Mouse (Mus musculus) A20 (cell line): ENCODE results near the gene B2m.
"Not testable (repeated sequence)": the region's sequence is repeated elsewhere in the genome, so short reads cannot be mapped to it uniquely, and the experiment has no call there.

Experiments
- DNase-seq: peaks from one replicate; pipeline ENCODE4 v3.0.0-alpha.2; 2011; ENCODE audit warnings: low read depth, low spot score

B2m gene

DNA sequence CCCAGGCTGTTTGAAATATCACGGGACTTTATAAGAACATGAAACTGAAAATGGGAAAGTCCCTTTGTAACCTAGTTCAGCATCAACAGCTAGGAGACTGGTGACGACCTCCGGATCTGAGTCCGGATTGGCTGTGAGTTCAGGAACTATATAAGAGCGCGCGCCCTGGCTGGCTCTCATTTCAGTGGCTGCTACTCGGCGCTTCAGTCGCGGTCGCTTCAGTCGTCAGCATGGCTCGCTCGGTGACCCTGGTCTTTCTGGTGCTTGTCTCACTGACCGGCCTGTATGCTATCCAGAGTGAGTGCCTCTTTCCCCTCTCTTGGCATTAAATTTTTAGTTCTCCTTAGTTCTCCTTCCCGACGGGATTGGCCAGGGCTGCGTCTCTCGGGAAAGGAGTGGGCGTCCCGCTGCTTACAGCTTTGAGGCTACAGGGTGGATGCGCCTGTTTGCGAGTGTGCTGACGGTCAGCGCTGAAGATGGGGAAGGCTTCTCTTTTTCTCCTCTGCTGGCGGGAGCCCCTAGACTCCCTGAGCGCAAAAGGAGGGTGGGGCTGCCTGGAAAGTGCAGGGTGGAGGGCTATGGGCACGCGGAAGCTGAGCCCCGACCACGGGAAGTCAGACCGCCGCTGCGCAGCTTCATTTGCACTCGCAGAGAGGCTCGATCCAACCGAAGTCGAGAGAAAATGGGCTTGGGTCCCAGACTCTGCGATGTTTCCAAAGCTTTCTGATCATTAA, at the start of gene B2m:
Gene B2m, plus strand, starts transcription at position 179 of the 734 bp plus-strand sequence.
- DNase-seq = peak; percentile 97

DNA sequence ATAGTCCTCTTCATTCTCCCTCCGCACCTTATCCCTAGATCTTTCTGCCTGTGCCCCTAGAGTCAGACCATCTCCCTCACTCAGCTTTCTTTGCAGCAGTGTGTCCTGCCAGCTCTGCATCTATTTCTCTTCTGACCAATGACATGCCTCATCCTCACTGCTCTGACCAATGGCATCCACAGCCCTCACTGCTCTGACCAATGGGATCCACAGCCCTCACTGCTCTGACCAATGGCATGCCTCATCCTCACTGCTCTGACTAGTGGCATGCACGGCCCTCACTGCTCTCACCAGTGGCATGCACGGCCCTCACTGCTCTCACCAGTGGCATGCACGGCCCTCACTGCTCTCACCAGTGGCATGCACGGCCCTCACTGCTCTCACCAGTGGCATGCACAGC, 49.8 kb upstream of the B2m start:
- DNase-seq = not testable (repeated sequence)

DNA sequence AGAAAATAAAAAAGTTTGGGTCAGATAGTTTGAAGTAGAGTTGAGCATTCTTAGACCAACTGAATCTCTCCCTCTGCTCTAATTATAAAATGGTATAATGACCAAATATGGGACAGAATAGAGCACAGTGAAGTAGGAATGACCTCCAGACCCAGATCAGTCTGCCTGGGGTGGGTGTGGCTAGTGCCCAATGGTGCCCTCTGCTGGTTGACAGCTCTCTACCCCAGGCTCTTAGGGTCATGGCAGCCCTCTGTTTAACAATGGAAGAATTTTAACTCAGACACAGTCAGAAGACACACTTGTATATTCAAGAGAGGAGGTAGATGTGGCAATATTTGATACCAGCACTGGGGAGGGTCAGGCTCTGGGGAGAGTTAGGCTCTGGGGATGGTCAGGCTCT, 45.4 kb upstream of the B2m start:
- peak; percentile 42 for DNase-seq

DNA sequence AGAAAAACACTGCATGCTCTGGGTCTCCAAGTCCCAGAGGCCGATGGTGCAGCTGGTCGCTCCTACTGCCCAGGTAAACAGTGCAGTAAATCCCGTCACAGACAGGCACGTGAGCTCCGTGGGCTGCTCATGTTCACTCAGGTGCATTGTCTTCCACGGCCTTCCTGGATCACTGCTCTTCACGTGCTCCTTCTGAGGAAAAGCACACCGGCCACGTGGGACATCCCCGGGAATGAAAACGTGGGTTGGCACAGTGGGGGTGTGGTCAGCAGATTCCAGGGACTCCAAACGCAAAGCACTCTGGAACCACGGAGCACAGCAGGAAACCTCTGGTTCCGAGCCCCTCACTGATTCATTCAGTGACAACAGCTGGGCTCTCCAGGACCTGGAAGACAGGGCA, 39.4 kb upstream of the B2m start:
- DNase-seq = no peak

DNA sequence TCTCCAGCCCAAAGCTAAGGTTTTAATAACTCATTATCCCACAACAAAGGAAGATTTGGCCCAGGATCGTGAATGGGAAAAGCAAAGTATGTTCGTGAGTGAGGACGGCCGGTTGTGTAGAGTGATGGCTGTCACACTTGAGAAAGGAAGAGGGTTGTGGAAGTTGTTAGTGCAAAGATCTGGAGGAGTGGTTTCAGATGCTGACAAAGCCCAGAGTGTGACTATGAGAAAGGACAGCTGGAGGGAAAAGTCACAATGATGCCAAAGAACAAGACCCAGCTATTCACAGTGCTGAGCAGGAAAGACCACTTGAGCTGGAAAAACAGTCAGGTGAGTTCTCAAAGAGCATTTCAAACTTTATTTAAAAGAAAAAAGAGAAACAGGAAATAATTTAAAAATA, 37.8 kb upstream of the B2m start:
- no peak for DNase-seq

DNA sequence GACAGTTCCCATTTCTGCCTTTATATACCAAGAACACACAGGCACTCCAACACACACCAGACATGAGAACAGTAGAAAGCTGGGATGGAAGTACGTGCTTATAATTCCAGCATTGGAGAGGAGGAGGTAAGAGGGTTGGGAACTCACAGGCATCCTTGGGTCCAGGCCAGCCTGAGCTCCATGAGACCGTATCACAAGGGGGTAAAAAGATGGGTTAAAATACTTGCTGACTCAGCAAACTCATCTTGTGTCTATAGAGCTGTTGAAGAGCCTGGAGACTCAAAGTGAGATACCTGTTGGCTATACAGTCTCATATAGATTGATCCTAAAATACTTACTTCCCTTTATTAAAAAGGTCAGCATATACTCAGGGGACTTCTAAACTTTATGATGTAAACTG, 30.6 kb upstream of the B2m start:
- DNase-seq = no peak

DNA sequence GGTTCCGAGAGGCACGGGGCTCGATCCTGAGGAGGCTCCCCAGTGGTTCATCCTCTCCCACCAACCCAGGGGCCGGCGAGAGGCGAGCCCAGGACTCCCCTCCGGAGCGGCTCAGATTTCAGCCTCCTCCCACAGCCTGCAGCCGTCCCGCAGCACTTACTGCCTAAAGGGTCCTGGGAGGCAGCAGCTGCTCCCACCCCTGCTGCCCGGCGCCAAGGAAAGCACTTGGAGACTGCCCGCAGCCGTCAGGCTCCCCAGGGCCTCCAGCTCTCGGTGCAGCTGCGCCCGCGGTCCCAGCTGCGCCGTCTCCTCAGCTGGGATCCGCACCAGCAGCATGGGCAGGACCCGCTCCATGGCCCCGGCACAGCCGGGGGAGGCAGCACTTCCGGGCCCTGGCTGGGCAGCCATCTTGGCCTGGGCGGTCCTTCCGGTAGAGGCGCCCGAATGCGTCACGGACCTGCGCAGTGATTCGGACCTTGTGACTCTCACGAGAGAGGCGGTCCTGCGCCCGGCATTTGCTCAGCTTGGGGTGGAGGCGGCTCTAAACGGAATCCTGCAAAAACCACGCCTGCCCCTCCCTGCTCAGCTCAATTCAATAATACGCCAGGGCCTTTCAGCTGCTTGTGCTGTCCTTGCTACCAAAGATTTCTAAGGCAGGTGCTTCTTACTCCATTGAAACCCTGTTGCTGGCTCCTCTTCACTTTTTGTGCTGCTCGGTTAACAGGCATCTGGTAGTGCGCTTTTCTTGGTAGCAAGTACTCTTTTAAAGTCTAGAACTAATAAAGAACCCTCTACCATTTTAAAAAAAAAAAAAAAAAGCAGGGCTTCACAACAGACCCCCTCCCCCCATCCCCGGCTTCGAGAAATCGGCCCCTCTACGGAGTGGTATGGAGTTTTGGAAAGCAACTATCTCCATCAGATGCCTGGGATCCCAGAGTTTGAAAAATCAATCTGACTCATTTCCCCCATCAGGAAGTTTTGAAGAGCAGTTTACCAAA, 29.2 kb upstream of the B2m start, which contains the start of gene Spg11:
Gene Spg11, minus strand, starts transcription at position 426 of the 998 bp plus-strand sequence.
- peak; percentile 97 for DNase-seq

DNA sequence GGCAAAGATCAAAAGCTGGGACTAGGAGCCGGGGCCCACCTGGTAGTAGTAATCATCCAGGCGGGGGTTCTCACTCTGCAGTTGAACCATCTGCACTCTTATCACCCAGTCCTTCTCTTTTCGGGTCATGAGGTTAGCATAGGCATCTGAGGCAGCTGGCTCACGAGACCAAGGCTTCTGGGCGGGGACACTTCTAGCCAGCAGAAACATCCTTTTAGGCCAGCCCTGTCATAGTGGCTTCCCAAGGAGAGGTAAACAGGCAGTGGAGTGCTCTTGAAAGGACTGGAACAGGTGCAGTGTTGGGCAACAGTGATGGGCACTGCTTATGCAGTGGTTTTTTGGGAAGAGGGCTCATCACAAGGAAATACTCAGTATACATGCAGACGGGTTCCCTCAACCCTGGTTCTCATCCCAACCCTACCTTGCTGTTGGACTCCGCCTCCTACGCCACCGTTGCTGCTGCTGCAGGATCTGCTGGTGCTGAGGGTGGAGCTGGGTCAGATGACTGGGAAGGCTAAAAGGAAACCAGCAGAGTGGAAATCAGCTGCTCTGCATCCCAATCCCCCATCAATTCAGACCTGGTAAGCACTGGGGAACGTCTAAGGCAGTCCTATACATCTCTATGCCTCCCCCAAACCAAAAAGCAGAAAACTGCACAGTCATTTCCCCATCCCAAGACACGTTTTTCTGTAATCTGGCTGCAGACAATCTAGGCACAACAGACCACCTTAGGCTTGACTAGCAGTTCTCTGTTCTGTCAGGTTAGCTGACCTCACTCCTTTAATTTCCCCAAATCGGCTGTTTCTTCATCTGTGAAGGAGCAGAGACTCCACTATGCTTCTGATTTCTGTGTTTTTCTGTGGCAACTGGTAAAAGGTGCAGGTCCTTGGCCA, 21.6 kb upstream of the B2m start:
- no peak for DNase-seq

DNA sequence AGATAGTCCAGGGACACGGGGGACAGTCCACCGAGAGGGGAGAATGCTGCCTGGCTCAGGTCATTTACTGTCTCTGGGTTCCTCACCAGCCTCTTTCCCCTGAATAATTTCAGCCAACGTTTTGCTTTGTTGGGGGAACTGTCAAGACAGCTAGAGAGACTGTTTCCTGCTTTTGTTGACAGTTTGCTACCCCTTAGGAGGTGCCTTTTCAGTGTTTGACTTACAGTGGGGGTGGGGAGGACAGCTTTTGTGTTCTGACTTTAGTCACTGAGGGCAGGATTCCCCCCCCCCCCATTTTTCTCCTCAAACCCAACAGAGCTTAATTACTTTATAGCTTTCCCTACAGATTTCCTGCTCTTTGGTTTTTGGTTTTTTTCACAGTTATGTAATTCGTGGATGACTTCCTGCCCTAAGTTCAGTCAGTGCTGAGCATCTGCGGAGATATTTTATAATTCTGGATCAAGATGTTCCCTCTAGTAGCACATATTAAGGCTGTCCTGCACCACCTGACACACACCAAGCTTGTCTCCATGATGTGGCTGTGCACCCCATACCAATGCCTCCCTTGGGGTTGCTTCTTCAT, 20.6 kb upstream of the B2m start:
- no peak for DNase-seq

DNA sequence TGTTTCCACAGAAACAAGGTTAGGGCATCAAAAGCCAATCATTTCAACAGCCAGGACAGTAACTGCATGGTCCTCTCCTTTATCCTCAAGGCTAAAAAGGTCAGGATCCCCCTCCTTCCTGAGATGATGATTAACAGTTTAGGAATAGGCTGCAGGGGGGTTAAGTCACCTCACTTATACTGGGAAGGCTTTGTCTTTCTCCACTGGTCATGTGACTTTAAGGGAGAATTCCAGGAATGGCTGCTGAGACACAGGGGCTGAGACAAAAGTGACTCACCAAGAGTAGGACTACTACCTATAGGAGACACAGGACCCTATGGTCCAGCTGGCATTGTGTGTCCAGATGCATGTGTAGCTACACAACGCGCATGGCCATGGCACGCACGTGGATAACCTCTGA, 19.9 kb upstream of the B2m start:
- no peak for DNase-seq

DNA sequence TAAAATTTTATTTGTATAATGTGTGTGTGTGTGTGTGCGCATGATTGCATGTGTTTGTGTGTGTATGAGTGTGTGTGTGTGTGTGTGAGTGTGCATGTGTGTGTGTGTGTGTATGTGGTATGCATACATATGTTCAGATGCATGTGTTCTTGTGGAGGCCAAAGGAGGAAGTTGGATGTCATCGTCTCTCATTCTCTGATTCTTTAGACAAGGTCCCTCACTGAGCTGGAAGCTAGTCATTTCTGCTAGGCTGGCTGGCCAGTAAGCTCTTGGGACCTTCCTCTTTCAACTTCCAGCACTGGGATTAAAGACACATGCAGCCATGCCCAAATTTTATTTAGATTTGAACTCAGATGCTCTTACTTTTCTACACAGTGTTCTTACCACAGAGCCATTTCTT, 15.4 kb upstream of the B2m start:
- no peak for DNase-seq

DNA sequence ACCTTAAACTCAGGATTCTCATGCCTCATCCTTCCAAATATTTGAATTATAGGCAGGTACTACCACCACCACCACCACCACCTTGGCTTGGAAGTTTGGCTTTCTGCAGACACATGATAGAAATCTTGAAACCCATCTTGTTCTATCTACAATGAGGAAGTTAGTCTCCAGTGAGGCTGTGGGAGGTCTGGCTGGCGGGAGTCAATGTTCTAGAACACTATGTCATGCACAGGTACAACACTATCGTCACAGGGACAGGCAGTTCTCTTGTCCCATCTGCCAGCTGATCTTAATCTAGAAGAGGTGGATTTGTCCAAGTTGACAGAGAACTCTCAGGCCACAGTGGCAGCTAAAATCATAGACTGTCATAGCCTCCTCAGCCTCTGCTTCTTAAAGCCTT, 14.9 kb upstream of the B2m start:
- DNase-seq = no peak

DNA sequence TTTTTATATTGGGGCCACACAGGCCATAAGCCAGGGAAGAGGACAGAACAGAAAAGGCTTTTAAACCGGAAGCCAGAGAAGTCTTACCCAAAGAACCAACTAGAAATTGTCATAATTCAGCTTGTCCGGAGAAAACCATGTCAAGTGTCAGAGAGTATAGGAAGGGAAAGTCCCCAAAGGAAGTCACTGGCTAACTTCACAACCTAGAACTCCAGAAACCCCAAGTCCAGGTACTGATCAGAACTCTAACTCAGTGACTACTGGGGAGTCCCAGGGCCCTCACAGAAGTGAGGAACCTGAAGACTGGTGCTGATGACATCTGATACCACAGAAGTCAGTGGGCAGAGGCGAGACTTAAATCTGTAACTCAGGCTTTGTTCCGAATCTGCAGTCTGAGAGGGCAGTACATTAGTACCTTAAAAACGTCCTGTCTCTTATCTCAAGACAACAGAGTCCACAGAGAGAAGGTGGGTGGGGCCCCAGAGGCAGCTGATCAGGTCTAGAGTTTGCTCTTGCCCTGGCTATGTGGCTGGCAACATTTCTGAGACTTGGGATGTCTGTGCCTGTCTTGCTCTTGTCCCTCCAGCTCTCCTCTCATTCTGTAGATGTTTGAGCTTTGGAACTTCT, 9.5 kb upstream of the B2m start:
- no peak for DNase-seq

DNA sequence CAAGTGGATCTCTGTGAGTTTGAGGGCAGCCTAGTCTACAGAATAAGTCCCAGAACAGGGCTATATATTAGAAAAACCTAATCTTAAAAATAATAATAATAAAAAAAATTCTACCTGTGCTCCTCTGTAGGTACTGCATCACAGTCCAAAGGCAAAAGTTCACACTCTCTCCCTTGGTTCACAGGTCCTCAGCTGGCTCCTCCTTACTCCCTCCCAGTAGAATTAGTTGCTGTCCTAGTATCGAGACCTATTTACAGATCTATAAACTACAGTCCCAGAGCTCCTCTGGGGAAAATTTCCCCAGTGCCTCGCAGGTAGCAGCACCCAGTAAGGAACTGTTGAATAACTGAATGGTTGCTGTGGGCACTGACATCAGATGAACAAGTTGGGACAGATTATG, 6.7 kb upstream of the B2m start:
- DNase-seq = no peak

DNA sequence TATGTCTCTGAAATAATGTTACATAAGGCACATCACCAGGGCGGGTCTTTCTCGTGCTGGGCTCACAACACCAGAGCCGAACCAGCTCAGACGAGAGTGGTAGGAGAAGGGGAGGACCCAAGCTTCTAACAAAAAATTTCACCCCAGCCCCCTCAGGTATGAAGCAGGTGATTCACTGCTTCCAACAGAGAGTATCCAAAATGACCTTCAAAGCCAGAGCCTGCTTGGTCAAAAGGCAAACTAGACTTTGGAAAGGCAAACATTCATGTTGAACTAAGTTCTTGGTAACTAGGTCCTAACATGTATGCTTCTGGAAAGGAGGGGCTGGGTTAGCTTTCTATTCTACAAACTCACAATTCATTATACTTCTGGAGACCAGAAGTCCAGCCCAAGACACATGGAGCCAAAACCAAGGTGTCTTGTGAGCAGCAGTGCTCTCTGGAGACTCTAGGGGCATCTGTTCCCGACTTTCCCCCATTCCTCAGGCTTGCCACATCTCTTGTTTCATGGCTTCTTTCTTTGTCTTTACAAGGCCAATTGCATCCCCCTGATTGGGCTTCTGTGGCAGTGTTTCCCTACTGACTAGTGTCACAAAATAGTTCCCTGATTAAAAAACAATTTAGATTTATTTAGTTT, 6.0 kb upstream of the B2m start:
- no peak for DNase-seq

DNA sequence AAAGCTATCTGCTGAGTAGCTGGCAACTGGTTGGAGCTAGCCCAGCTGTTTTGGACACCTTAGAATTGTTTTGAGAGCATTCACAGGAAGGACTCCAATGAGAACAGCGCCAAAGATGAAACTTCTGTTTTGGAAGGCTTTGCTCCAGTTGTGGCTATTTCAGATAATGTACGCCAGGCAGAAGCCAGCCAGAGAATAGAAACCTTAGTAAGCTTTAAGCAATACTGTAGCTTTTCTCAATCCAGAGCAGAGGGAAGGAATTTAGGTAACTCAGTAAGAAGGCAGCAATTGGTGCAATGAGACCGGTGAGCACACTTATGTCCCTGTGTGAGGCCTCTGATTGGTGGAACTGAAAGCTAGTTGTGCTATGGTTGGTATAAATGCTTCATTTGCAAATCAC, 4.4 kb upstream of the B2m start:
- DNase-seq = no peak

DNA sequence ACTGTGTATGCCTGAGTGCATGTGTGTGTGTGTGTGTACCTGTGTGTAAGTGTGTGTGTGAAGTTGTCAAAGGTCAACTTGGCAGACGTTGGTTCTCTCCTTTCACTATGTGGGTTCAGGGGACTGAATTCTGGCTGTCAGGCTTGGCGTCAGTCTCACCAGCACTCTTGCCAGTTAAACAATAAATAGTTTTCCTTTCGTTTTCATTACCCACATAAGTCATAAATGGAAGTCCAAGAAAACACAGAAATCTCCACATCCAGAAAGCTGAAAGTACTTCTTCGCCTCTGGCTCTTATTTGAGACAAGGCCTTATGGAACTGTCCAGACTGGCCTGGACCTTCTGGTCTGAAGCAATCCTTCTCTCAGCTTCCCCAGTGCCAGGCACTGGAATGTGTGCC, 1.7 kb upstream of the B2m start:
- DNase-seq = peak; percentile 61

DNA sequence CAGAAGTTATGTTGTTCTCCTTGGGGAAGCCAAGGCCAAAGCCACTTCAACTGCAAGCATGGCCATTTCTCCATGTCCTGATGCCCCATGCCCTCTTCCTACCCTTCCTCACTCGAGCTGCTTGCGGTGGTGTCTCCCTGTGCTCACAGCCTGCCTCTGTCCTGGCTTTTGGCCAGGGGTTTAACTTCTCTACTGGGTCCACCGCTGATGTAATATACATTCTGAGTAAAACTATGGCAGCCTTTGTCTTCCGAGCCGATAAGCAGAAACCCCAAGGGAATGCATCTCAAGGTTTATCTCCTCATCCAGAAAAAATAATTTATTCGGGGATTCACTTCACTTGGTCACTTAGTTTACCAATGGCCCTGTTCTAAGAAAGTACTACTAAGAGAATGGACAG, 799 bp upstream of the B2m start:
- peak; percentile 35 for DNase-seq

DNA sequence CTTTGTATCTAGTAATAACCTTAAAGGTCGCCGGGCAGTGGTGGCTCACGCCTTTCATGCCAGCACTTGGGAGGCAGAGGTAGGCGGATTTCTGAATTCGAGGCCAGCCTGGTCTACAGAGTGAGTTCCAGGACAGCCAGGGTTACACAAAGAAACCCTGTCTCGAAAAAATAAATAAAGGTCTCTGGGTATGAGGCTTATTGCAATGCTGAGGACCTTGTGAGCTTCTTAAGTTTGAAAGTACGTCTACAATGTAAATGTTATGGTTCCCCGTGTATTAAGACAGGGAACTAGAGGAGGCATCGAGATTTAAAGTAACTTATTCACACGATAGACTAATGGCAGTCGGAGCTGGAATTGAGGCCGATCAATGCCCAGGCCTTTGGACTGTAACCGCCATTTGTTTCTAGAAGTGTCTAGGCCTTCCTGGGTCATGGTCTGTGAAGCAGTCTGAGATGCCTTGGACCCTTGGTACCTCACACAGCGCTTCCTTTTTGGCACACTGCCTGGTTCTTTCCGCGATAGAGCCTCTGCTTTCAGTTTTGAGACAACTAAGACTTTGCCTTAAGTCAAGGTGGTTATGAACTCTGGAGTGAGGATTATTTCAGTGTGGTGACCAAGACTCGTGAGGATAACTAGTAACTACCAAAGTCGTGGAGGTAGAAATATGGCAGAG, 894 bp downstream of the B2m start:
- DNase-seq = peak; percentile 86

DNA sequence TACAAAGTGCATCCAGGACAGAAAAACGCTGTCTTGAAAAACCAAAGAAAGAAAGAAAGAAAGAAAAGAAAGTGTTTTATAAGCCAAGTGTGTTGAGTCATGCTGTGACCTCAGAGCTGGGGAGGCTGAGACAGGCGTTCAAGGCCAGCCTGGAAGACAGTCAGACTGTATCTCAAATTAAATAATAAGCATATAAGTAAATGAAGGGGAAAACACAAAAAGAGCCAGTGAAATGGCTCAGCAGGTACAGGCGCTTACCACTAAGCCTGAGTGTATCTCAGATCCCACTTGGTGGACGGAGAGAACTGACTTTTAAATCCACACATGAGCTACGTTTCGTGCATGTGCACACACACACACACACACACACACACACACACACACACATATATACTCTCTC, 1.8 kb downstream of the B2m start:
- no peak for DNase-seq
